Mouse (Mus musculus) small intestine, adult 2 months (tissue): ENCODE results near the gene Acer1.

Experiments
- CTCF ChIP-seq: fragments of 200-500 bp; IDR thresholded peaks from 2 replicates; pipeline ENCODE4 v1.5.1; 2012; ENCODE audit warnings: low read depth, mild to moderate bottlenecking, control low read depth, inconsistent platforms, low read length, moderate library complexity, mixed read lengths; ENCODE audit not compliant: insufficient replicate concordance, insufficient read length; ENCODE audit errors: extremely low read depth
- POLR2A ChIP-seq: fragments of 200-500 bp; IDR thresholded peaks from 2 replicates; pipeline ENCODE4 v1.6.1; 2012; ENCODE audit warnings: low read depth, mild to moderate bottlenecking, control low read depth, inconsistent platforms, low read length, moderate library complexity

DNA sequence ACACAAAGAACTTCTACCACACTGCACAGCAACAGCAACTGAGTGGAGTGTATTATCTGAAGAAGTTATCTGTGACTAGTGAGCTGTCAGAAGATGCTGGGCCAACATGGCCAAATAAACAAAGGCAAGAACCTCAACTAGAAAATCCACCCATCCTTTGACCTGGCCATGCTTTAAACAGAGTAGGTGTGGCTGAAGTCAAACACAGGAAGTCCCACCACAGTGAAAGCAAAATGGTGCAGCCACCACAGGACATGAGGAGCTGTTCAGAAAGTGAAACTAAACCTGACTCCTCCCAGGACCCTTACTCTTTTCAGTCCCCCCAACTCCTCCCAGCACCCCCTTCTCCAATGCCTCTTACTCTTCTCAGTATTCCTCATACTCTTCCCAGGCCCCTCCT is 68.5 kb downstream of the Acer1 start:
- no peak for TF ChIP-seq POLR2A
- TF ChIP-seq CTCF, result no peak
